Mouse (Mus musculus) brain, embryonic 14.5 days (tissue): ENCODE results near the gene Hnrnph1.

Source experiments
- CTCF ChIP-seq: fragments of 200-500 bp; IDR thresholded peaks from 2 replicates; pipeline ENCODE4 v1.5.1; 2012; ENCODE audit warnings: inconsistent platforms, mild to moderate bottlenecking, moderate library complexity, borderline replicate concordance; ENCODE audit not compliant: insufficient read depth, insufficient read length; ENCODE audit errors: extremely low read depth
- POLR2A ChIP-seq: fragments of 200-500 bp; IDR thresholded peaks from 2 replicates; pipeline ENCODE4 v1.6.1; 2012; ENCODE audit warnings: mild to moderate bottlenecking, inconsistent platforms, borderline replicate concordance; ENCODE audit not compliant: poor library complexity, insufficient read depth, insufficient read length, severe bottlenecking; ENCODE audit errors: extremely low read depth

GRCm38 (mm10) chr11:50373621-50374020 is 3.2 kb upstream of the Hnrnph1 start:
- TF ChIP-seq POLR2A (no peak), CTCF (no peak)
